Mouse (Mus musculus) midbrain, postnatal 0 days (tissue): ENCODE measurements around the gene Tarsl2. TPM values are rescaled to one million over a fixed set of nuclear protein-coding genes. Genes with fewer than 3 reads are reported as not detected.
A peak's percentile ranks its signal among the peaks of the same experiment; 100 is the strongest.

ENCODE experiments used
- ATAC-seq: fragments of 200-750 bp; cut with Nextera tagmentation; 2 replicates; pipeline ENCODE4 v1.8.0; 2017; ENCODE audit warnings: moderate number of reproducible peaks, mild to moderate bottlenecking, moderate TSS enrichment, moderate library complexity; ENCODE audit not compliant: low FRiP score
- DNase-seq: peaks from one replicate; pipeline ENCODE4 v3.0.0-alpha.2; 2015; ENCODE audit warnings: low spot score
- H3K27ac ChIP-seq: fragments of 300-500 bp; sonication (generic); 2 replicates; pipeline ENCODE4 v1.5.1; 2014; ENCODE audit warnings: low read depth, mild to moderate bottlenecking, low read length, mixed read lengths
- H3K27me3 ChIP-seq: fragments of 300-500 bp; sonication (generic); 2 replicates; pipeline ENCODE4 v1.6.1; 2014; ENCODE audit warnings: low read length, control low read depth, mixed read lengths; ENCODE audit not compliant: insufficient read depth
- H3K36me3 ChIP-seq: fragments of 300-500 bp; sonication (generic); 2 replicates; pipeline ENCODE4 v1.6.1; 2014; ENCODE audit warnings: low read length, control low read depth, mixed read lengths; ENCODE audit not compliant: insufficient read depth
- H3K4me1 ChIP-seq: fragments of 300-500 bp; sonication (generic); 2 replicates; pipeline ENCODE4 v1.6.1; 2014; ENCODE audit warnings: mild to moderate bottlenecking, control low read depth, antibody characterized with exemption, low read length, mixed read lengths; ENCODE audit not compliant: insufficient read depth
- H3K4me2 ChIP-seq: fragments of 300-500 bp; sonication (generic); 2 replicates; pipeline ENCODE4 v1.6.1; 2014; ENCODE audit warnings: low read depth, mild to moderate bottlenecking, low read length, mixed read lengths; ENCODE audit not compliant: poor library complexity, severe bottlenecking
- H3K4me3 ChIP-seq: fragments of 300-500 bp; sonication (generic); 2 replicates; pipeline ENCODE4 v1.5.1; 2014; ENCODE audit warnings: low read depth, mild to moderate bottlenecking, low read length, moderate library complexity
- H3K9ac ChIP-seq: fragments of 300-500 bp; sonication (generic); replicated peaks from 2 replicates; pipeline ENCODE4 v1.6.1; 2014; ENCODE audit warnings: mild to moderate bottlenecking, low read length, moderate library complexity, mixed read lengths; ENCODE audit not compliant: poor library complexity, severe bottlenecking
- H3K9me3 ChIP-seq: fragments of 300-500 bp; sonication (generic); 2 replicates; pipeline ENCODE4 v1.6.1; 2016; ENCODE audit warnings: low read length, control low read depth
- CTCF ChIP-seq: IDR thresholded peaks from 2 replicates; pipeline ENCODE4 v1.5.1; 2016; ENCODE audit warnings: antibody characterized with exemption, mild to moderate bottlenecking
- WGBS: fragments of 180-500 bp; shearing (Covaris S2); extraction: QIAGEN DNeasy Blood & Tissue Kit; methylation state at CpG from one replicate; pipeline ENCODE4 v1.1.7; 2014; 5-methylcytosine and 5-hydroxymethylcytosine counted together
- polyA plus RNA-seq: library from polyadenylated mRNA; unstranded; fragments of >200 nt; fragmentation: Nextera tagmentation; extraction: Ambion mirVana; gene quantifications from 2 replicates; pipeline ENCODE4 v1.2.1, GENCODE M21; 2015
- total RNA-seq: library from RNA; depleted of rRNA; stranded (reverse); fragments of >200 nt; gene quantifications from 2 replicates; pipeline ENCODE4 v1.2.3, GENCODE M21; 2014

Gene Tarsl2
- total and polyA plus RNA-seq, 2 experiments from 2014 or later: 19.7 to 22.5 TPM

GRCm38 (mm10) chr7:65613723-65614122 lies 31.0 kb upstream of the Tarsl2 start:
- ATAC-seq: no peak
- H3K27ac ChIP-seq: no peak overlapping the region
- no peaks in the 10 kb centered on the region for H3K36me3 ChIP-seq
- TF ChIP-seq CTCF: no peak
- no peaks in the 10 kb centered on the region for H3K4me1 ChIP-seq
- no peaks in the 10 kb centered on the region for H3K27me3 ChIP-seq
- H3K4me3 ChIP-seq: no peak overlapping the region
- no peak overlapping the region for H3K9ac ChIP-seq
- no peak overlapping the region for H3K4me2 ChIP-seq
- DNase-seq: no peak
- H3K9me3 ChIP-seq: no peaks in the 10 kb centered on the region
- WGBS: 83% methylated on average over 5 of the region's 5 CpGs

- H3K4me3 ChIP-seq: no peak overlapping the region
- H3K9me3 ChIP-seq: no peaks in the 10 kb centered on the region
- ATAC-seq: no peak
- H3K9ac ChIP-seq: no peak overlapping the region
- WGBS: 68% methylated on average over 1 of the region's 1 CpGs
- no peak for DNase-seq
- H3K27ac ChIP-seq: no peak overlapping the region
- TF ChIP-seq CTCF: peak; percentile 54
- no peaks in the 10 kb centered on the region for H3K27me3 ChIP-seq
- no peaks in the 10 kb centered on the region for H3K4me1 ChIP-seq
- H3K4me2 ChIP-seq: no peak overlapping the region
- H3K36me3 ChIP-seq: no peaks in the 10 kb centered on the region
Observed at GRCm38 (mm10) chr7:65618751-65619150, 25.9 kb upstream of the Tarsl2 start.

- H3K27me3 ChIP-seq: no peaks in the 10 kb centered on the region
- no peaks in the 10 kb centered on the region for H3K36me3 ChIP-seq
- no peak overlapping the region for H3K27ac ChIP-seq
- no peak overlapping the region for H3K9ac ChIP-seq
- no peaks in the 10 kb centered on the region for H3K9me3 ChIP-seq
- 70% methylated on average over 7 of the region's 7 CpGs for WGBS
- no peak overlapping the region for H3K4me2 ChIP-seq
- H3K4me3 ChIP-seq: no peak overlapping the region
- no peak for DNase-seq
- H3K4me1 ChIP-seq: no peaks in the 10 kb centered on the region
- no peak for TF ChIP-seq CTCF
- ATAC-seq: no peak
Observed at GRCm38 (mm10) chr7:65620746-65621145, 24.0 kb upstream of the Tarsl2 start.

- Histone ChIP-seq H3K9ac (no peak overlapping the region), H3K9me3 (no peaks in the 10 kb centered on the region), H3K4me1 (no peaks in the 10 kb centered on the region), H3K4me3 (no peak overlapping the region), H3K27ac (no peak overlapping the region), H3K4me2 (no peak overlapping the region), H3K27me3 (no peaks in the 10 kb centered on the region), H3K36me3 (no peaks in the 10 kb centered on the region)
- no peak for TF ChIP-seq CTCF
- ATAC-seq (no peak), DNase-seq (no peak)
- 83% methylated on average over 3 of the region's 3 CpGs for WGBS
Observed at GRCm38 (mm10) chr7:65623330-65623729, 21.4 kb upstream of the Tarsl2 start.

GRCm38 (mm10) chr7:65625528-65625927 lies 19.2 kb upstream of the Tarsl2 start:
- Histone ChIP-seq H3K4me2 (no peak overlapping the region), H3K27ac (no peak overlapping the region), H3K9me3 (no peaks in the 10 kb centered on the region), H3K4me1 (no peaks in the 10 kb centered on the region), H3K36me3 (no peaks in the 10 kb centered on the region), H3K9ac (no peak overlapping the region), H3K4me3 (no peak overlapping the region), H3K27me3 (no peaks in the 10 kb centered on the region)
- ATAC-seq: no peak
- TF ChIP-seq CTCF: peak; percentile 59
- 57% methylated on average over 2 of the region's 2 CpGs for WGBS
- no peak for DNase-seq

- Histone ChIP-seq H3K9ac (no peak overlapping the region), H3K4me2 (no peak overlapping the region), H3K9me3 (no peaks in the 10 kb centered on the region), H3K4me1 (no peaks in the 10 kb centered on the region), H3K36me3 (no peaks in the 10 kb centered on the region), H3K27ac (no peak overlapping the region), H3K4me3 (no peak overlapping the region), H3K27me3 (no peaks in the 10 kb centered on the region)
- no peak for TF ChIP-seq CTCF
- no peak for ATAC-seq
- DNase-seq: no peak
- 87% methylated on average over 1 of the region's 1 CpGs for WGBS
Observed at GRCm38 (mm10) chr7:65629846-65630245, 14.9 kb upstream of the Tarsl2 start.
